8 mouse cellular contexts compared by ENCODE assay signal in the genomic region with DNA sequence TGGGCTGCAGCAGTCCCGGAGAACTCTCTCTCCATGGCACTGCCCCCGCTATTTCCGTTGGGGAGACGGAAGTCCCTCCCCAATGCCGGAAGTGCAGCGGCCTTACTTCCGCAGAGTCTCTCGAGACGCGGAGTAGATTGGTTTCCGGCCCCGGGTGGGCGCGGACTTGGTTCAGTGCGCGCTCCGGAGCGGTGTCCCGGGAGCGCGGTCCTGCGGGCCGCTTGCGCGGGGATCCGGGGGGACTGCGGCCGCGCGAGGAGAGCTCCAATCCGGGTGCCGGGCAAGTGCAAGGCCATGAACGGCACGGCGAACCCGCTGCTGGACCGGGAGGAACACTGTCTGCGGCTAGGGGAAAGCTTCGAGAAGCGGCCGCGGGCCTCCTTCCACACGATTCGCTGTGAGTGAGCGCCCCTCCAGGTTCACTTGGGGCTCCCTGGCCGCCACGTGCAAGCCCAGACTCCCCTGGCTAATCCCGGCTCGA. TPM values are rescaled to one million over a fixed set of nuclear protein-coding genes. Genes with fewer than 3 reads are reported as not detected.
DNase-seq lines count a peak whose midpoint lies in the region; ATAC-seq and TF ChIP-seq lines count a peak whose summit lies in the region.

TSS of gene Mettl6 (minus strand) at position 66 of the 481 bp plus-strand sequence.

- peak; percentile 80 for DNase-seq in ES-E14 (ENCODE audit: low read depth, low spot score)
- DNase-seq in cerebellum, adult 11-12 months: peak; percentile 86
- DNase-seq in heart, postnatal 36 days: peak; percentile 90 to 92
- peak; percentile 92 for DNase-seq in layer of hippocampus, adult 2 months (ENCODE audit: low spot score in 2 of 2)
- DNase-seq in lung, embryonic 14.5 days: peak; percentile 97
- peak; percentile 92 for DNase-seq in thymus, adult 2 months

- WGBS in forebrain, embryonic 16.5 days: under 1% methylated on average over 49 of the region's 49 CpGs
- under 1% methylated on average over 49 of the region's 49 CpGs for WGBS in lung, embryonic 14.5 days
- WGBS in olfactory bulb, adult 2 months: under 1% methylated on average over 49 of the region's 49 CpGs
- under 1% methylated on average over 49 of the region's 49 CpGs for WGBS in thymus, adult 2 months

- H3K4me1 ChIP-seq in ES-E14 (ENCODE audit: control insufficient read depth in 2 of 2, insufficient read depth in 2 of 2, low read length in 2 of 2, poor library complexity in 1 of 2): peaks cover 4 to 14% of the 10 kb centered on the region in 2 experiments; a peak in 2 of 4 replicates
- H3K4me1 ChIP-seq in forebrain, embryonic 16.5 days (replicated peaks; ENCODE audit: control insufficient read depth, insufficient read depth, low read length): peaks cover 30% of the 10 kb centered on the region
- peaks cover 10% of the 10 kb centered on the region; the same call in 1 of the 2 replicates for H3K4me1 ChIP-seq in lung, embryonic 14.5 days (ENCODE audit: insufficient read depth)
- H3K4me1 ChIP-seq in olfactory bulb, adult 2 months (ENCODE audit: control insufficient read depth, insufficient read depth, low read length): peaks cover 10% of the 10 kb centered on the region; the same call in 1 of the 2 replicates
- peaks cover 17% of the 10 kb centered on the region for H3K4me1 ChIP-seq in thymus, adult 2 months (replicated peaks; ENCODE audit: control insufficient read depth, insufficient read depth, low read length)

- in situ Hi-C loops in ES-E14 (cut with MboI; ENCODE audit: low sequenced_read_pairs in 2 of 2, unreplicated experiment in 2 of 2): no loop called here

- peak within 1 kb of the TSS; percentile 97 for H3K9ac ChIP-seq in ES-E14 (ENCODE audit: insufficient read depth, low read depth, low read length, poor library complexity, severe bottlenecking)
- H3K9ac ChIP-seq in forebrain, embryonic 16.5 days (replicated peaks; ENCODE audit: low read depth, low read length): peak within 1 kb of the TSS; percentile 94
- peak within 1 kb of the TSS; percentile 89 for H3K9ac ChIP-seq in lung, embryonic 14.5 days

- H3K9me3 ChIP-seq in ES-E14 (ENCODE audit: control insufficient read depth, insufficient read depth, low read depth, low read length): no peaks in the 10 kb centered on the region
- no peaks in the 10 kb centered on the region for H3K9me3 ChIP-seq in forebrain, embryonic 16.5 days (ENCODE audit: control insufficient read depth, low read length)
- no peaks in the 10 kb centered on the region for H3K9me3 ChIP-seq in lung, embryonic 14.5 days (ENCODE audit: low read depth, low read length)

- peak within 1 kb of the TSS; percentile 97 to 99 for H3K4me3 ChIP-seq in ES-E14 (ENCODE audit: insufficient read depth in 1 of 2, low read depth in 1 of 2, low read length in 2 of 2, poor library complexity in 1 of 2, severe bottlenecking in 1 of 2)
- peak within 1 kb of the TSS; percentile 72 for H3K4me3 ChIP-seq in forebrain, embryonic 16.5 days (replicated peaks; ENCODE audit: low read length)
- H3K4me3 ChIP-seq in layer of hippocampus, adult 2 months: peak within 1 kb of the TSS; percentile 97
- H3K4me3 ChIP-seq in lung, embryonic 14.5 days (ENCODE audit: low read depth, low read length): peak within 1 kb of the TSS; percentile 92
- H3K4me3 ChIP-seq in olfactory bulb, adult 2 months (ENCODE audit: insufficient read depth, low read depth, low read length): peak within 1 kb of the TSS; percentile 96
- H3K4me3 ChIP-seq in thymus, adult 2 months (ENCODE audit: control insufficient read depth, insufficient read depth, low read length): peak within 1 kb of the TSS; percentile 96

- H3K36me3 ChIP-seq in ES-E14 (ENCODE audit: control insufficient read depth, insufficient read depth, low read length, poor library complexity, severe bottlenecking): peaks cover 15% of the 10 kb centered on the region
- H3K36me3 ChIP-seq in forebrain, embryonic 16.5 days (ENCODE audit: control insufficient read depth, insufficient read depth): peaks cover 5% of the 10 kb centered on the region
- peaks cover 44% of the 10 kb centered on the region for H3K36me3 ChIP-seq in lung, embryonic 14.5 days (ENCODE audit: insufficient read depth)
- H3K36me3 ChIP-seq in thymus, adult 2 months (ENCODE audit: control insufficient read depth, insufficient read depth, low read length): peaks cover 25% of the 10 kb centered on the region

- ATAC-seq in forebrain, embryonic 16.5 days: peak; percentile 98
- ATAC-seq in lung, embryonic 14.5 days (ENCODE audit: insufficient read depth): peak; percentile 94

- peak within 1 kb of the TSS; percentile 95 for H3K4me2 ChIP-seq in forebrain, embryonic 16.5 days (ENCODE audit: low read length)
- H3K4me2 ChIP-seq in lung, embryonic 14.5 days: peak within 1 kb of the TSS; percentile 92

- no peaks in the 10 kb centered on the region for H3K27me3 ChIP-seq in forebrain, embryonic 16.5 days (replicated peaks; ENCODE audit: control insufficient read depth, insufficient read depth, low read length)
- H3K27me3 ChIP-seq in lung, embryonic 14.5 days (ENCODE audit: insufficient read depth, low read length): no peaks in the 10 kb centered on the region
- no peaks in the 10 kb centered on the region for H3K27me3 ChIP-seq in thymus, adult 2 months (ENCODE audit: control insufficient read depth, insufficient read depth, low read length)

- TF ChIP-seq CTCF in layer of hippocampus, adult 2 months (conservative IDR thresholded peaks at IDR 0.05): peak; percentile 24; the same call in 1 of the 2 replicates
- TF ChIP-seq CTCF in lung, embryonic 14.5 days (IDR thresholded peaks at IDR 0.05; ENCODE audit: low read depth): no peak
- no peak for TF ChIP-seq CTCF in olfactory bulb, adult 2 months (IDR thresholded peaks at IDR 0.05; ENCODE audit: insufficient read depth, low read depth, low read length)
- TF ChIP-seq CTCF in thymus, adult 2 months (IDR thresholded peaks at IDR 0.05; ENCODE audit: borderline replicate concordance, control insufficient read depth, extremely low read depth, insufficient read depth, low read length, poor library complexity): peak; percentile 42; the same call in 1 of the 2 replicates

- peak within 1 kb of the TSS; percentile 45 for H3K27ac ChIP-seq in ES-E14 (ENCODE audit: insufficient read depth, low read depth, low read length, poor library complexity, severe bottlenecking)
- peak within 1 kb of the TSS; percentile 92 for H3K27ac ChIP-seq in forebrain, embryonic 16.5 days (ENCODE audit: low read length)
- peak within 1 kb of the TSS; percentile 92 for H3K27ac ChIP-seq in layer of hippocampus, adult 2 months
- H3K27ac ChIP-seq in lung, embryonic 14.5 days (ENCODE audit: low read depth): peak within 1 kb of the TSS; percentile 91
- H3K27ac ChIP-seq in olfactory bulb, adult 2 months (ENCODE audit: insufficient read depth, low read depth, low read length): peak within 1 kb of the TSS; percentile 76
- peak within 1 kb of the TSS; percentile 65 for H3K27ac ChIP-seq in thymus, adult 2 months (ENCODE audit: control insufficient read depth, insufficient read depth, low read length)

- peak; percentile 79 for TF ChIP-seq POLR2A in olfactory bulb, adult 2 months (IDR thresholded peaks at IDR 0.05; ENCODE audit: insufficient read depth, low read depth, low read length)
- peak; percentile 97 for TF ChIP-seq POLR2A in thymus, adult 2 months (IDR thresholded peaks at IDR 0.05; ENCODE audit: control insufficient read depth, extremely low read depth, insufficient read depth, low read length, poor library complexity)

- intact Hi-C loops in heart, postnatal 36 days (cut with DNase I): loop anchor here (2.0 kb wide), 1 partner anchor 110 kb away; no protein-coding TSS in a partner anchor

TF ChIP-seq in ES-E14, 5 proteins besides CTCF, POLR2A, EP300 and RAD21:
- TF ChIP-seq ZC3H11A (IDR thresholded peaks at IDR 0.05; ENCODE audit: borderline replicate concordance, low read depth, low read length): no peak
- TF ChIP-seq HCFC1 (IDR thresholded peaks at IDR 0.05; ENCODE audit: borderline replicate concordance, insufficient read depth, low read length): 0 out of 2 replicates have a peak, but pooled peaks have one; percentile 13
- peak; percentile 70 for TF ChIP-seq CHD2 (IDR thresholded peaks at IDR 0.05; ENCODE audit: low read depth, low read length)
- TF ChIP-seq MAFK (IDR thresholded peaks at IDR 0.05; ENCODE audit: insufficient read depth, low read depth, low read length): no peak
- TF ChIP-seq ZNF384 (IDR thresholded peaks at IDR 0.05; ENCODE audit: low read depth, low read length): no peak

RNA-seq across cellular contexts. Expression of gene Mettl6, which starts in this region (rescaled TPM):
- 34.4 and 37.0 TPM in 2 replicates for total RNA-seq in ES-E14 (2012; rRNA removed)
- 51.9 and 52.4 TPM in 2 replicates for polyA plus RNA-seq in forebrain, embryonic 16.5 days (2015; fragmentation: Nextera tagmentation; extraction: Ambion mirVana)
- 1 to 10 TPM; 8.4 to 9.3 TPM for total RNA-seq in heart, postnatal 36 days (2021)
- total RNA-seq in layer of hippocampus, adult 2 months (2021): 10 to 100 TPM; 32.4 to 35.0 TPM
- 52.9 and 57.3 TPM in 2 replicates for polyA plus RNA-seq in lung, embryonic 14.5 days (2014; fragmentation: Nextera tagmentation; extraction: Ambion mirVana)
- polyA plus RNA-seq in olfactory bulb, adult 2 months (2012; ENCODE audit: insufficient read depth, insufficient read length, low replicate concordance, missing spikeins): not detected in 2 replicates
- 26.4 and 28.8 TPM in 2 replicates for polyA plus RNA-seq in thymus, adult 2 months (2012; rRNA removed)

Comparison
In these comparisons a context has a peak if more than half of its experiments do, and no peak if none do; other contexts are left out.
1. Peak in every context shown above with its lines: DNase-seq, ATAC-seq, H3K4me3 ChIP-seq and H3K27ac ChIP-seq.
2. CTCF ChIP-seq: peak in layer of hippocampus, adult 2 months (single experiment) and thymus, adult 2 months (single experiment); none in lung, embryonic 14.5 days (single experiment) and olfactory bulb, adult 2 months (single experiment).